Mouse (Mus musculus): Measurements from ENCODE around the gene Pard3b.
A peak's percentile ranks its signal among the peaks of the same experiment; 100 is the strongest.

Gene Pard3b

GRCm38 (mm10) chr1:61638347-61639111 is at the start of gene Pard3b:
Gene Pard3b (plus strand): TSS chr1:61638824.
- DNase-seq (ENCODE audit: low read depth, low spot score) = peak; percentile 16

- DNase-seq (ENCODE audit: low read depth, low spot score) = no peak
These were observed 22.4 kb upstream of the Pard3b start for GRCm38 (mm10) chr1:61616176-61616575.

- DNase-seq (ENCODE audit: low read depth, low spot score) = no peak
These were observed 18.0 kb upstream of the Pard3b start for GRCm38 (mm10) chr1:61620651-61621050.

- no peak for DNase-seq (ENCODE audit: low read depth, low spot score)
These were observed 8.8 kb upstream of the Pard3b start for GRCm38 (mm10) chr1:61629857-61630256.

- no peak for DNase-seq (ENCODE audit: low read depth, low spot score)
These were observed 780 bp downstream of the Pard3b start for GRCm38 (mm10) chr1:61639114-61640093.

GRCm38 (mm10) chr1:61641880-61642279 is 3.3 kb downstream of the Pard3b start:
- DNase-seq (ENCODE audit: low read depth, low spot score) = no peak

GRCm38 (mm10) chr1:61645062-61645461 is 6.4 kb downstream of the Pard3b start:
- DNase-seq (ENCODE audit: low read depth, low spot score) = no peak

GRCm38 (mm10) chr1:61649964-61650363 is 11.3 kb downstream of the Pard3b start:
- DNase-seq (ENCODE audit: low read depth, low spot score) = no peak

- DNase-seq (ENCODE audit: low read depth, low spot score) = no peak
These were observed 13.0 kb downstream of the Pard3b start for GRCm38 (mm10) chr1:61651454-61652271.

GRCm38 (mm10) chr1:61657760-61658159 is 19.1 kb downstream of the Pard3b start:
- DNase-seq (ENCODE audit: low read depth, low spot score) = no peak

- DNase-seq (ENCODE audit: low read depth, low spot score) = no peak
These were observed 21.3 kb downstream of the Pard3b start for GRCm38 (mm10) chr1:61659931-61660330.

GRCm38 (mm10) chr1:61685221-61685814 is 46.7 kb downstream of the Pard3b start:
- DNase-seq (ENCODE audit: low read depth, low spot score) = no peak

GRCm38 (mm10) chr1:61685921-61686320 is 47.3 kb downstream of the Pard3b start:
- DNase-seq (ENCODE audit: low read depth, low spot score) = no peak

- no peak for DNase-seq (ENCODE audit: low read depth, low spot score)
These were observed 49.7 kb downstream of the Pard3b start for GRCm38 (mm10) chr1:61688301-61688700.

- no peak for DNase-seq (ENCODE audit: low read depth, low spot score)
These were observed 60.0 kb downstream of the Pard3b start for GRCm38 (mm10) chr1:61698462-61699218.

- DNase-seq (ENCODE audit: low read depth, low spot score) = no peak
These were observed 71.2 kb downstream of the Pard3b start for GRCm38 (mm10) chr1:61709812-61710211.

GRCm38 (mm10) chr1:61711523-61711922 is 72.9 kb downstream of the Pard3b start:
- no peak for DNase-seq (ENCODE audit: low read depth, low spot score)

GRCm38 (mm10) chr1:61729654-61730053 is 91.0 kb downstream of the Pard3b start:
- DNase-seq (ENCODE audit: low read depth, low spot score) = no peak

- no peak for DNase-seq (ENCODE audit: low read depth, low spot score)
These were observed 97.9 kb downstream of the Pard3b start for GRCm38 (mm10) chr1:61736550-61736949.

- DNase-seq (ENCODE audit: low read depth, low spot score) = no peak
These were observed 104.2 kb downstream of the Pard3b start for GRCm38 (mm10) chr1:61742831-61743230.
